Mouse (Mus musculus) liver, embryonic 15.5 days (tissue): ENCODE measurements around the gene Vmn1r132. TPM values are rescaled to one million over a fixed set of nuclear protein-coding genes. Genes with fewer than 3 reads are reported as not detected.
"Not testable (repeated sequence)": the region's sequence is repeated elsewhere in the genome, so short reads cannot be mapped to it uniquely, and the experiment has no call there.

Experiments
- ATAC-seq: fragments of 200-750 bp; cut with Nextera tagmentation; 2 replicates; pipeline ENCODE4 v1.8.0; 2017; ENCODE audit warnings: moderate number of reproducible peaks, mild to moderate bottlenecking, moderate library complexity; ENCODE audit not compliant: insufficient read depth
- H3K27ac ChIP-seq: fragments of 300-500 bp; sonication (generic); replicated peaks from 2 replicates; pipeline ENCODE4 v1.5.1; 2015; ENCODE audit warnings: mild to moderate bottlenecking, inconsistent platforms
- H3K27me3 ChIP-seq: fragments of 300-500 bp; sonication (generic); 2 replicates; pipeline ENCODE4 v1.6.1; 2015; ENCODE audit warnings: mild to moderate bottlenecking, inconsistent platforms
- H3K36me3 ChIP-seq: fragments of 300-500 bp; sonication (generic); replicated peaks from 2 replicates; pipeline ENCODE4 v1.6.1; 2015; ENCODE audit warnings: moderate library complexity, mild to moderate bottlenecking, inconsistent platforms
- H3K4me1 ChIP-seq: fragments of 300-500 bp; sonication (generic); replicated peaks from 2 replicates; pipeline ENCODE4 v1.6.1; 2015; ENCODE audit warnings: inconsistent platforms
- H3K4me2 ChIP-seq: fragments of 300-500 bp; sonication (generic); 2 replicates; pipeline ENCODE4 v1.6.1; 2015; ENCODE audit warnings: moderate library complexity, mild to moderate bottlenecking, inconsistent platforms
- H3K4me3 ChIP-seq: fragments of 300-500 bp; sonication (generic); replicated peaks from 2 replicates; pipeline ENCODE4 v1.5.1; 2015; ENCODE audit warnings: mild to moderate bottlenecking, inconsistent platforms
- H3K9ac ChIP-seq: fragments of 300-500 bp; sonication (generic); 2 replicates; pipeline ENCODE4 v1.6.1; 2015; ENCODE audit warnings: moderate library complexity, mild to moderate bottlenecking, inconsistent platforms
- H3K9me3 ChIP-seq: fragments of 300-500 bp; sonication (generic); replicated peaks from 2 replicates; pipeline ENCODE4 v1.6.1; 2016; ENCODE audit warnings: inconsistent platforms
- WGBS: fragments of 180-500 bp; shearing (Covaris S2); methylation state at CpG from one replicate; pipeline ENCODE4 v1.1.7; 2015; ENCODE audit warnings: mixed read lengths; ENCODE audit not compliant: insufficient replicate concordance; 5-methylcytosine and 5-hydroxymethylcytosine counted together
- polyA plus RNA-seq: library from polyadenylated mRNA; unstranded; fragments of >200 nt; fragmentation: Nextera tagmentation; extraction: Ambion mirVana; gene quantifications from 2 replicates; pipeline ENCODE4 v1.2.1, GENCODE M21; 2015

The Vmn1r132 gene
- not detected in 2 replicates for polyA plus RNA-seq

DNA sequence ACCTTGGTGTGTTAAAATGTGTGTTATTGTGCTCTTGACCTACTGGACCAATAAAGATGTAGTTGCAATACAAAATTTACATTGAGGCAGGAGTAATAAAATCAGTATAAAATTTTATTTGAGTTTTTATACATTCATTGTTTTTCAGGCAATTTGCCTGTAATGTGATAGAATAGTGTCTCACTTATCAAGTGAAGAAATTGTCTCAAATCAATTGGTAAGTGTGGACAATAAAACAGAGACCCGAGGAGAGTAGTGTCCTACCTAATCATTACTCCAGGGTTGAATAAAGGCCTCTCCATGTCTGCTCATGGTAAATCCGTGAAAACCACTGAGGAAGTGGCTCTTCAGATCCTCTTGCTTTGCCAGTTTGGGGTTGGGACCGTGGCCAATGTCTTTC lies at the start of gene Vmn1r132:
Vmn1r132 (plus strand) TSS at position 301 of the 400 bp plus-strand sequence.
- H3K4me1 ChIP-seq, H3K27ac ChIP-seq, H3K9ac ChIP-seq, H3K36me3 ChIP-seq, ATAC-seq, H3K27me3 ChIP-seq, H3K4me2 ChIP-seq, H3K4me3 ChIP-seq, H3K9me3 ChIP-seq: not testable (repeated sequence)
- no CpG with 5 or more reads among the region's 3 CpGs for WGBS

Other genes starting within 250 kb of the Vmn1r132 start
- gene Gm6882, start 181.3 kb upstream of the Vmn1r132 start, polyA plus RNA-seq, result not detected in 2 replicates
- gene Vmn1r130, start 102.3 kb upstream of the Vmn1r132 start, polyA plus RNA-seq, result not detected in 2 replicates
- not detected in 2 replicates for gene Vmn1r131, start 68.0 kb upstream of the Vmn1r132 start, polyA plus RNA-seq
- gene Gm4175, start 147.4 kb downstream of the Vmn1r132 start, polyA plus RNA-seq, result not detected in 2 replicates
- gene Gm4177, start 182.6 kb downstream of the Vmn1r132 start, polyA plus RNA-seq, result not detected in 2 replicates
- not detected in 2 replicates for gene Vmn1r135, start 218.3 kb downstream of the Vmn1r132 start, polyA plus RNA-seq
- not detected in 2 replicates for gene Gm5725, start 230.2 kb downstream of the Vmn1r132 start, polyA plus RNA-seq